Mouse (Mus musculus): Measurements from ENCODE around the gene Rreb1. TPM values are rescaled to one million over a fixed set of nuclear protein-coding genes. Genes with fewer than 3 reads are reported as not detected.

Gene Rreb1
- polyA plus RNA-seq, 1 experiment from 2014 or later, result 5.4 TPM

DNA sequence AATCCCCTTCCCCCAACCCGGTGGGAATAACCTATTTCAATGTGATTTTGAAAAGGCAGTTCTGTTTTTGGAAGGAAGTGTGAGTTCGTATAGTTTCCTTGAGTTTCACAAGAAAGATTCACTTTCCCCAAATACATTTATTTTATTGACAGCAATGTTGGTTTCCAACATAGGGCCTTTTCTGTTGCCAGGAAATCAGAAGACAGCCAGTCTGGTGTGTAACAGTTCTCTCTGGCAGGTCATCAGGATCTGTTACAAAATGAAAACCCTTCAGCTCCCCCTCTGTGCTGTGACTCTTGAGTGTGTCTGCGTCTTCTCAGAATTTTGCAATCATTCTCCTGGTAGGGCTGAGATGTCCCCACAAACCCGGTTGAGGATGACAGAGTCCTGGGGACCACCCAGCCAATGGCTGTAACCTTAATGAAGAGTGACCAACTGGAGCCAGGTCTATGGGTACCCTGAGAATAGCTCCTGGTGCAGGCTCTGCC, 146.3 kb downstream of the Rreb1 start:
- Histone ChIP-seq H3K36me3 (ENCODE audit: control insufficient read depth, insufficient read depth, low read length) (peaks cover 3% of the 10 kb centered on the region; the same call in 1 of the 2 replicates), H3K9ac (ENCODE audit: low read length) (no peak overlapping the region), H3K4me3 (ENCODE audit: low read depth, low read length) (no peak overlapping the region), H3K4me1 (ENCODE audit: control insufficient read depth, insufficient read depth, low read length) (no peaks in the 10 kb centered on the region), H3K27ac (replicated peaks; ENCODE audit: low read depth, low read length) (no peak overlapping the region), H3K27me3 (ENCODE audit: control insufficient read depth, insufficient read depth, low read length) (no peaks in the 10 kb centered on the region), H3K9me3 (ENCODE audit: control insufficient read depth, low read length) (no peaks in the 10 kb centered on the region), H3K4me2 (ENCODE audit: low read depth, severe bottlenecking) (no peak overlapping the region)
- DNase-seq (ENCODE audit: low spot score) (no peak), ATAC-seq (ENCODE audit: insufficient number of reproducible peaks, low FRiP score, low TSS enrichment, low read depth) (no peak)
- WGBS, result 71% methylated on average over 4 of the region's 4 CpGs

DNA sequence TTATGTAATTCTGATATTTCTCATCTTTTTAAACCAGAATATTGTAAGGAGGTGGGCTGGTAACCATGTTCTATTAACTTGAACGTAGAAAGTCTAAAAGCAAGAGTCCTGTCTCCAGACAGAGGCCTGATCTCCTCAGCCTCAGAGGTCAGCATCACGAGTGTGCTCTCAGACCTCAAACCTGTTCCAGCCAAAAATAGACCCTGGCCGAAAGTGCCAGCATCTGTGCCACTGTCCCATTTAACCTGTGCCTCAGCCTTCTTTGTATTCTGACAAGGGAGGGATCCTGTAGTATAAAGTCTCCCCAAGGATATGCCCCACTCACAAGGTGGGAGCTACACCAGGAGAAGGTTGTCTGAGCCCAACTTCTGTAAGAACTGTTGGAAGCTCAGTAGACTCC, 148.2 kb downstream of the Rreb1 start:
- Histone ChIP-seq H3K4me3 (ENCODE audit: low read depth, low read length) (no peak overlapping the region), H3K36me3 (ENCODE audit: control insufficient read depth, insufficient read depth, low read length) (peaks cover 9% of the 10 kb centered on the region; the same call in 1 of the 2 replicates), H3K4me1 (ENCODE audit: control insufficient read depth, insufficient read depth, low read length) (no peaks in the 10 kb centered on the region), H3K27ac (replicated peaks; ENCODE audit: low read depth, low read length) (no peak overlapping the region), H3K4me2 (ENCODE audit: low read depth, severe bottlenecking) (no peak overlapping the region), H3K27me3 (ENCODE audit: control insufficient read depth, insufficient read depth, low read length) (no peaks in the 10 kb centered on the region), H3K9ac (ENCODE audit: low read length) (no peak overlapping the region), H3K9me3 (ENCODE audit: control insufficient read depth, low read length) (no peaks in the 10 kb centered on the region)
- 86% methylated on average over 3 of the region's 3 CpGs for WGBS
- ATAC-seq (ENCODE audit: insufficient number of reproducible peaks, low FRiP score, low TSS enrichment, low read depth) (no peak), DNase-seq (ENCODE audit: low spot score) (no peak)

DNA sequence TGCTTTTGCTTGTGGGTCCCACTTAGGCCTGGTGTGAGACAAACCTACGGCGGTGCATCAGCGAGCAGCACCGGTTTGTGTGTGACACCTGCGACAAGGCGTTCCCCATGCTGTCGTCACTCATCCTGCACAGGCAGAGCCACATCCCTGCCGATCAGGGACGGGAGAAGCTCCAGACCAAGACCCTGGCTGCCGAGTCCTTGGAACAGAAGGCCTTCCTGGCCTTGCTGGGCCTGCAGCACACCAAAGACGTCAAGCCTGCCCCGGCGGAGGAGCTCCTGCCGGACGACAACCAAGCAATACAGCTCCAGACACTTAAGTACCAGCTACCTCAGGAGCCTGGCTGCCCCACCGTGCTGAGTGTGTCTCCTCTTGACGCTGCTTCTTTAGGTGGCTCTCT, 151.3 kb downstream of the Rreb1 start:
- Histone ChIP-seq H3K4me3 (ENCODE audit: low read depth, low read length) (no peak overlapping the region), H3K27me3 (ENCODE audit: control insufficient read depth, insufficient read depth, low read length) (no peaks in the 10 kb centered on the region), H3K36me3 (ENCODE audit: control insufficient read depth, insufficient read depth, low read length) (peaks cover 15% of the 10 kb centered on the region; the same call in 1 of the 2 replicates), H3K4me1 (ENCODE audit: control insufficient read depth, insufficient read depth, low read length) (no peaks in the 10 kb centered on the region), H3K27ac (replicated peaks; ENCODE audit: low read depth, low read length) (no peak overlapping the region), H3K9me3 (ENCODE audit: control insufficient read depth, low read length) (no peaks in the 10 kb centered on the region), H3K4me2 (ENCODE audit: low read depth, severe bottlenecking) (no peak overlapping the region), H3K9ac (ENCODE audit: low read length) (no peak overlapping the region)
- WGBS, result 90% methylated on average over 17 of the region's 17 CpGs
- DNase-seq (ENCODE audit: low spot score), result no peak
- ATAC-seq (ENCODE audit: insufficient number of reproducible peaks, low FRiP score, low TSS enrichment, low read depth), result no peak

DNA sequence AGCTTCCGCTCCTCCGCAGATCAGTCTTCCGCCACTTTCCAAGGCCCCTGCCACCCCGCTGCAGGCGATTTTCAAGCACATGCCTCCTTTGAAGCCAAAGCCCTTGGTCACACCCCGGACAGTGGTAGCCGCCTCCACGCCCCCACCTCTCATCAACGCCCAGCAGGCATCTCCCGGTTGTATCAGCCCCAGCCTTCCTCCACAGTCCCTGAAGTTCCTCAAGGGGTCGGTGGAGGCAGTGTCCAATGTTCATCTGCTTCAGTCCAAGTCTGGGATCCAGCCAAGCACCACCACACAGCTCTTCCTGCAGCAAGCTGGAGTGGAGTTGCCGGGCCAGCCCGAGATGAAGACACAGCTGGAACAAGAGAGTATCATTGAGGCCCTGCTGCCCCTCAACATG, 151.9 kb downstream of the Rreb1 start:
- DNase-seq (ENCODE audit: low spot score), result no peak

DNA sequence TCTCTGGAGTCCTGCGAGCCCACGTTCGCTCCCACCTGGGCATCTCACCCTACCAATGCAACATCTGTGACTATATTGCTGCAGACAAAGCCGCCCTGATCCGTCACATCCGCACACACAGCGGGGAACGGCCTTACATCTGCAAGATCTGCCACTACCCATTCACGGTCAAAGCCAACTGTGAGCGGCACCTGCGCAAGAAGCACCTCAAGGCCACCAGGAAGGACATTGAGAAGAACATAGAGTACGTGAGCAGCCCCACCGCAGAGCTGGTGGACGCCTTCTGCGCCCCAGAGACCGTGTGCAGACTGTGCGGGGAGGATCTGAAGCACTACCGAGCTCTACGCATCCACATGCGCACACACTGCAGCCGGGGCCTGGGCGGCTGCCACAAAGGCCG, 152.4 kb downstream of the Rreb1 start:
- H3K27me3 ChIP-seq (ENCODE audit: control insufficient read depth, insufficient read depth, low read length), result no peaks in the 10 kb centered on the region
- H3K36me3 ChIP-seq (ENCODE audit: control insufficient read depth, insufficient read depth, low read length), result peaks cover 15% of the 10 kb centered on the region; the same call in 1 of the 2 replicates
- 93% methylated on average over 23 of the region's 23 CpGs for WGBS
- H3K27ac ChIP-seq (replicated peaks; ENCODE audit: low read depth, low read length), result no peak overlapping the region
- H3K9me3 ChIP-seq (ENCODE audit: control insufficient read depth, low read length), result no peaks in the 10 kb centered on the region
- no peak overlapping the region for H3K4me3 ChIP-seq (ENCODE audit: low read depth, low read length)
- DNase-seq (ENCODE audit: low spot score) (no peak), ATAC-seq (ENCODE audit: insufficient number of reproducible peaks, low FRiP score, low TSS enrichment, low read depth) (no peak)
- no peaks in the 10 kb centered on the region for H3K4me1 ChIP-seq (ENCODE audit: control insufficient read depth, insufficient read depth, low read length)
- H3K9ac ChIP-seq (ENCODE audit: low read length), result no peak overlapping the region
- H3K4me2 ChIP-seq (ENCODE audit: low read depth, severe bottlenecking), result no peak overlapping the region

More for the DNA sequence above, 151.9 kb downstream of the Rreb1 start:
- H3K36me3 ChIP-seq (ENCODE audit: control insufficient read depth, insufficient read depth, low read length), result peaks cover 15% of the 10 kb centered on the region; the same call in 1 of the 2 replicates
- H3K27ac ChIP-seq (replicated peaks; ENCODE audit: low read depth, low read length), result no peak overlapping the region
- no peaks in the 10 kb centered on the region for H3K9me3 ChIP-seq (ENCODE audit: control insufficient read depth, low read length)
- no peaks in the 10 kb centered on the region for H3K27me3 ChIP-seq (ENCODE audit: control insufficient read depth, insufficient read depth, low read length)
- H3K4me2 ChIP-seq (ENCODE audit: low read depth, severe bottlenecking), result no peak overlapping the region
- H3K9ac ChIP-seq (ENCODE audit: low read length), result no peak overlapping the region
- no peak overlapping the region for H3K4me3 ChIP-seq (ENCODE audit: low read depth, low read length)
- H3K4me1 ChIP-seq (ENCODE audit: control insufficient read depth, insufficient read depth, low read length), result no peaks in the 10 kb centered on the region
- no peak for ATAC-seq (ENCODE audit: insufficient number of reproducible peaks, low FRiP score, low TSS enrichment, low read depth)
- WGBS, result 89% methylated on average over 13 of the region's 13 CpGs

DNA sequence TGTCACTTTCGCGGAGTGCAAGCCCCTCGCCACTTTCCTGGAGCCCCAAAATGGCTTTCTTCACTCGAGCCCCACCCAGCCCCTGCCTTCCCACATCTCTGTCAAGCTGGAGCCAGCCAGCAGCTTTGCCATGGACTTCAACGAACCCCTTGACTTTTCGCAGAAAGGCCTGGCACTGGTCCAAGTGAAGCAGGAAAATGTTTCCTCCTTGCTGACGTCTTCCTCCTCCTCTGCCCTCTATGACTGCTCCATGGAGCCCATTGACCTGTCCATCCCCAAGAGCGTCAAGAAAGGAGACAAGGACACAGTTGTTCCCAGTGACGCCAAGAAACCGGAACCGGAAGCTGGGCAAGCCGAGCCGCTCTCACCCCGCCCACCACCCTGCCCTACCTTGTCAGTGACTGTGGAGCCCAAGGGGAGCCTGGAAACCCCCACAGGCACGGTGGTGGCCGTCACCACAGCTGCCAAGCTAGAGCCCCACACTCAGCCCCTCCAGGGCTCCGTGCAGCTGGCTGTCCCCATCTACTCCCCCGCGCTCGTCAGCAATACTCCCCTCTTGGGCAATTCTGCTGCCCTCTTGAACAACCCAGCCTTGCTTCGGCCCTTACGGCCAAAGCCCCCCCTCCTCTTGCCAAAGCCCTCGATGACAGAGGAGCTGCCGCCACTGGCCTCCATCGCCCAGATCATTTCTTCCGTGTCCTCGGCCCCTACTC, 153.2 kb downstream of the Rreb1 start:
- no peak overlapping the region for H3K9ac ChIP-seq (ENCODE audit: low read length)
- no peak overlapping the region for H3K4me3 ChIP-seq (ENCODE audit: low read depth, low read length)
- no peak overlapping the region for H3K4me2 ChIP-seq (ENCODE audit: low read depth, severe bottlenecking)
- H3K9me3 ChIP-seq (ENCODE audit: control insufficient read depth, low read length), result no peaks in the 10 kb centered on the region
- DNase-seq (ENCODE audit: low spot score) (no peak), ATAC-seq (ENCODE audit: insufficient number of reproducible peaks, low FRiP score, low TSS enrichment, low read depth) (no peak)
- WGBS, result 80% methylated on average over 27 of the region's 27 CpGs
- H3K36me3 ChIP-seq (ENCODE audit: control insufficient read depth, insufficient read depth, low read length), result peaks cover 15% of the 10 kb centered on the region; the same call in 1 of the 2 replicates
- H3K27me3 ChIP-seq (ENCODE audit: control insufficient read depth, insufficient read depth, low read length), result no peaks in the 10 kb centered on the region
- no peak overlapping the region for H3K27ac ChIP-seq (replicated peaks; ENCODE audit: low read depth, low read length)
- no peaks in the 10 kb centered on the region for H3K4me1 ChIP-seq (ENCODE audit: control insufficient read depth, insufficient read depth, low read length)

DNA sequence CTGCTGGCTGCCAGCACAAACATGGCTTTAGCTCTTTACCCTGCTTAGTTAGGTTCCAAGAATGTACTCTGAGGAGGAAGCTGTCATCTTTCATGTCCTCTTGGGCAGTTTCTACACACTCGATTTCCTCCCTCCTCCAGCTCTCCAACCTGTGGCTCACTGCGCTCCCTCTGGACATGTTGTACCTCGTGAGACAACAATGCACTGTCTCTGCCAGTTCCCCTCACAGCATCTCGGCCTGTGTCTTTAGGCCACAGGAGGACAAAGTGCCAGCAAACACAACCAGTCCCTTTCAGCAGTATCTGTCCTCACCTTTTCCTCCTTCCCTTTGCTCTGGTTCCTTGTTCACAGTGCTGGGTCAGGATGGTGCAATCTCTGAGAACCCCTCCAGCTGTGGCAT, 155.9 kb downstream of the Rreb1 start:
- H3K36me3 ChIP-seq (ENCODE audit: control insufficient read depth, insufficient read depth, low read length), result peaks cover 15% of the 10 kb centered on the region; the same call in 1 of the 2 replicates
- H3K4me2 ChIP-seq (ENCODE audit: low read depth, severe bottlenecking), result no peak overlapping the region
- no peak overlapping the region for H3K4me3 ChIP-seq (ENCODE audit: low read depth, low read length)
- ATAC-seq (ENCODE audit: insufficient number of reproducible peaks, low FRiP score, low TSS enrichment, low read depth) (no peak), DNase-seq (ENCODE audit: low spot score) (no peak)
- 93% methylated on average over 4 of the region's 4 CpGs for WGBS
- no peak overlapping the region for H3K27ac ChIP-seq (replicated peaks; ENCODE audit: low read depth, low read length)
- H3K9ac ChIP-seq (ENCODE audit: low read length), result no peak overlapping the region
- no peaks in the 10 kb centered on the region for H3K9me3 ChIP-seq (ENCODE audit: control insufficient read depth, low read length)
- H3K4me1 ChIP-seq (ENCODE audit: control insufficient read depth, insufficient read depth, low read length), result no peaks in the 10 kb centered on the region
- no peaks in the 10 kb centered on the region for H3K27me3 ChIP-seq (ENCODE audit: control insufficient read depth, insufficient read depth, low read length)

DNA sequence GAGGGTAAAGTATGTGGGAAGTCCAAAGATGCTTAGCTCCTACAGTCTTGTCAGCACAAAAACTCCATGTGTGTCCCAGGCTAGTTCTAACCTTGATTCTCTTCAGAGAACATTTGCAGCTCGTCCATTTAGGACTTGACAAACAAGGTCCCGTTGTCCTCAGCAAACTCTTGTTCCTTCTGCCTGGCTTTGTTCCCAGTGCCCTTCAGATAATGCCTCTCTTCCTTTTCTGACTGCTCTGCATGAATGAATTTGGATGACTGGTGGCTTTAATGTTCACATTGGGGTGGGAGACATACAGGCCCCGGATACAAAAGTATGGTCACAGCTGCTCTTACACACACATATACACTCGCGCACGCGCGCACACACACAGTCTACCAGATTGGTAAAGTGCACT, 156.7 kb downstream of the Rreb1 start:
- H3K4me3 ChIP-seq (ENCODE audit: low read depth, low read length), result no peak overlapping the region
- DNase-seq (ENCODE audit: low spot score) (no peak), ATAC-seq (ENCODE audit: insufficient number of reproducible peaks, low FRiP score, low TSS enrichment, low read depth) (no peak)
- H3K4me2 ChIP-seq (ENCODE audit: low read depth, severe bottlenecking), result no peak overlapping the region
- no peaks in the 10 kb centered on the region for H3K9me3 ChIP-seq (ENCODE audit: control insufficient read depth, low read length)
- H3K9ac ChIP-seq (ENCODE audit: low read length), result no peak overlapping the region
- no peaks in the 10 kb centered on the region for H3K27me3 ChIP-seq (ENCODE audit: control insufficient read depth, insufficient read depth, low read length)
- H3K4me1 ChIP-seq (ENCODE audit: control insufficient read depth, insufficient read depth, low read length), result no peaks in the 10 kb centered on the region
- H3K27ac ChIP-seq (replicated peaks; ENCODE audit: low read depth, low read length), result no peak overlapping the region
- 94% methylated on average over 8 of the region's 8 CpGs for WGBS
- H3K36me3 ChIP-seq (ENCODE audit: control insufficient read depth, insufficient read depth, low read length), result peaks cover 12% of the 10 kb centered on the region; the same call in 1 of the 2 replicates

Measured in limb, embryonic 11.5 days (tissue).